ENCODE assay signal across 9 mouse cellular contexts in the genomic region with DNA sequence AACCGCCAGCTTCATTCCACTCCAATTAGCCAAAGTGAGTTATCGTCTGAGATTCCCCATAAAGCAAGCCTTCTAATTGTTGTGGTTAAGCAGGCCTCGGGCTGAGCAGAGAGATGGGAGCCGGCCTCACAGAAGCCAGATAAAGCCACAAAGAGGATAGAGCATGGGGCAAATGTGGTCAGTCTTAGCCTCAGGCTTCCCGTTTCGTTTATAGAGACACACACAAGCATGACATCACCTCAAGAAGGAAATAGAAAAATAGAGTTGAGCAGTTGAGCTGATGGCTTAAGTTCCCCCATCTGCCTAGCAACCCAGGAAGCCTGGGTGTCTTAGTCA.
A peak's percentile ranks its signal among the peaks of the same experiment; 100 is the strongest.
DNase-seq lines count a peak whose midpoint lies in the region.
"Had no signal": no experiment of that assay in that cellular context is flagged by ENCODE, and none has a peak within 500 bp of the region (broad histone marks: within the 10 kb centered on the region; RNA-seq: fewer than 3 reads in every experiment).

No protein-coding gene starts in this region.

- DNase-seq in lung, postnatal 25 days (ENCODE audit: low spot score) = peak; percentile 48
- DNase-seq in lung, adult 18-20 months = no peak
- DNase-seq in MN1 (ENCODE audit: low spot score) = peak; percentile 31
- DNase-seq in induced T-regulatory cell, adult 2 months (ENCODE audit: low read depth) = peak; percentile 90
- peak; percentile 75 to 77 for DNase-seq in spleen, postnatal 36 days (ENCODE audit: low spot score in 2 of 2)
- no peak for DNase-seq in adipocyte (ENCODE audit: low spot score)
- DNase-seq in urinary bladder, postnatal 4 days (ENCODE audit: low spot score in 2 of 2) = no peak
- DNase-seq: gastrocnemius, postnatal 36 days; kidney, adult 2 months had no signal

Comparison
In these comparisons a context has a peak if more than half of its experiments do, and no peak if none do; other contexts are left out.
1. DNase-seq: peak in lung, postnatal 25 days (single experiment), MN1 (single experiment), induced T-regulatory cell, adult 2 months (single experiment) and spleen, postnatal 36 days (2 of 2); none in lung, adult 18-20 months (0 of 2), adipocyte (single experiment) and urinary bladder, postnatal 4 days (0 of 2).